Mouse (Mus musculus) testis, adult 10 weeks (tissue): Measurements from ENCODE around the gene Gpr161. TPM values are rescaled to one million over a fixed set of nuclear protein-coding genes. Genes with fewer than 3 reads are reported as not detected.

Experiments used
- polyA plus RNA-seq: library from polyadenylated mRNA; stranded (reverse); fragments of 350-450 nt; fragmentation: Illumina TruSeq; extraction: RNeasy Lipid Tissue Mini Kit (QIAGEN cat#74804); gene quantifications from one replicate; pipeline ENCODE4 v1.2.3, GENCODE M21; 2014; ENCODE audit warnings: low read depth, low replicate concordance

The Gpr161 gene
- polyA plus RNA-seq: 0.36 TPM

GRCm38 (mm10) chr1:165295489-165295888 lies at the start of gene Gpr161:
TSS of gene Gpr161 (plus strand) at chr1:165295789.

Other genes starting within 250 kb of the Gpr161 start
- 1.9 TPM for gene Tbx19, start 135.0 kb upstream of the Gpr161 start, polyA plus RNA-seq
- gene Sft2d2, start 101.4 kb upstream of the Gpr161 start, polyA plus RNA-seq: 10.8 TPM
- gene Tiprl, start 58.8 kb upstream of the Gpr161 start, polyA plus RNA-seq: 257 TPM
- 442 TPM for gene Dcaf6, start 164.7 kb downstream of the Gpr161 start, polyA plus RNA-seq
- gene Mpc2, start 164.8 kb downstream of the Gpr161 start, polyA plus RNA-seq: 1,032 TPM
- 178 TPM for gene Adcy10, start 189.4 kb downstream of the Gpr161 start, polyA plus RNA-seq